ENCODE assay signal across 8 mouse cellular contexts in genomic region chr4:97649626-97650015, GRCm38 (mm10).
DNase-seq lines count a peak whose midpoint lies in the region; ATAC-seq and TF ChIP-seq lines count a peak whose summit lies in the region.

No protein-coding gene starts in this region.

- peaks cover 18% of the 10 kb centered on the region for H3K4me1 ChIP-seq in heart, embryonic 15.5 days (replicated peaks)
- peaks cover 17% of the 10 kb centered on the region for H3K4me1 ChIP-seq in forebrain, postnatal 0 days (ENCODE audit: insufficient read depth)
- peaks cover 30% of the 10 kb centered on the region for H3K4me1 ChIP-seq in midbrain, embryonic 12.5 days

- no peak overlapping the region for H3K4me3 ChIP-seq in heart, embryonic 15.5 days
- no peak overlapping the region for H3K4me3 ChIP-seq in forebrain, postnatal 0 days (ENCODE audit: low read depth, low read length)
- H3K4me3 ChIP-seq in midbrain, embryonic 12.5 days = no peak overlapping the region

- H3K4me2 ChIP-seq in heart, embryonic 15.5 days = peak overlapping the region; percentile 47
- H3K4me2 ChIP-seq in forebrain, postnatal 0 days (ENCODE audit: low read depth) = no peak overlapping the region
- H3K4me2 ChIP-seq in midbrain, embryonic 12.5 days (replicated peaks) = no peak overlapping the region

- H3K9ac ChIP-seq in heart, embryonic 15.5 days = no peak overlapping the region
- no peak overlapping the region for H3K9ac ChIP-seq in forebrain, postnatal 0 days
- H3K9ac ChIP-seq in midbrain, embryonic 12.5 days (replicated peaks) = no peak overlapping the region

- no peaks in the 10 kb centered on the region for H3K9me3 ChIP-seq in heart, embryonic 15.5 days (replicated peaks)
- no peaks in the 10 kb centered on the region for H3K9me3 ChIP-seq in forebrain, postnatal 0 days (ENCODE audit: low read length)
- no peaks in the 10 kb centered on the region for H3K9me3 ChIP-seq in midbrain, embryonic 12.5 days

- no peaks in the 10 kb centered on the region for H3K27me3 ChIP-seq in heart, embryonic 15.5 days
- no peaks in the 10 kb centered on the region for H3K27me3 ChIP-seq in forebrain, postnatal 0 days (ENCODE audit: insufficient read depth, low read length)
- no peaks in the 10 kb centered on the region for H3K27me3 ChIP-seq in midbrain, embryonic 12.5 days

- no peaks in the 10 kb centered on the region for H3K36me3 ChIP-seq in heart, embryonic 15.5 days
- no peaks in the 10 kb centered on the region for H3K36me3 ChIP-seq in forebrain, postnatal 0 days (ENCODE audit: insufficient read depth)
- no peaks in the 10 kb centered on the region for H3K36me3 ChIP-seq in midbrain, embryonic 12.5 days

- intact Hi-C loops in heart, postnatal 36 days (cut with DNase I) = loop anchor here (10.0 kb wide), 1 partner anchor 455 kb away; no protein-coding TSS in a partner anchor

- 63% methylated on average over 5 of the region's 5 CpGs for WGBS in heart, embryonic 15.5 days
- WGBS in forebrain, postnatal 0 days = 32% methylated on average over 5 of the region's 5 CpGs
- WGBS in midbrain, embryonic 12.5 days = 55% methylated on average over 5 of the region's 5 CpGs

- DNase-seq in heart, postnatal 36 days = no peak
- DNase-seq in cerebellum, adult 9-10 months = peak; percentile 82
- no peak for DNase-seq in forebrain, postnatal 0 days
- DNase-seq in right cerebral cortex, adult 18-20 months = no peak
- DNase-seq in adipocyte (ENCODE audit: low spot score) = no peak
- DNase-seq in frontal cortex, postnatal 25 days (ENCODE audit: low spot score in 2 of 2) = no peak

- no peak for TF ChIP-seq CTCF in forebrain, postnatal 0 days (IDR thresholded peaks at IDR 0.05; ENCODE audit: low read depth)

- no peak for ATAC-seq in heart, embryonic 15.5 days (replicated peaks; ENCODE audit: insufficient number of reproducible peaks, insufficient read depth, low FRiP score, low read depth)
- peak; percentile 25 for ATAC-seq in forebrain, postnatal 0 days
- peak; percentile 31 for ATAC-seq in midbrain, embryonic 12.5 days (ENCODE audit: low FRiP score, low read depth)

- peak overlapping the region; percentile 73 for H3K27ac ChIP-seq in heart, embryonic 15.5 days
- H3K27ac ChIP-seq in forebrain, postnatal 0 days (ENCODE audit: low read depth, low read length) = peak overlapping the region; percentile 71
- peak overlapping the region; percentile 86 for H3K27ac ChIP-seq in midbrain, embryonic 12.5 days (replicated peaks)
